Mouse (Mus musculus) thymus, postnatal 10 days (tissue): ENCODE data around the gene Psmd3.
"Not testable (repeated sequence)": the region's sequence is repeated elsewhere in the genome, so short reads cannot be mapped to it uniquely, and the experiment has no call there.

Experiments used
- DNase-seq, 2 experiments: peaks; one replicate each; pipeline ENCODE4 v3.0.0; 2021; ENCODE audit warnings: low spot score in 2 of 2

The Psmd3 gene

GRCm38 (mm10) chr11:98717904-98718303 lies 35.5 kb downstream of the Psmd3 start:
- peak in 1 of 2 experiments; percentile 61 for DNase-seq

- no peak for DNase-seq
Measured at GRCm38 (mm10) chr11:98720756-98721155, 38.4 kb downstream of the Psmd3 start.

- DNase-seq, result no peak
Measured at GRCm38 (mm10) chr11:98721458-98722226, 39.3 kb downstream of the Psmd3 start.

- no peak for DNase-seq
Measured at GRCm38 (mm10) chr11:98723098-98723497, 40.7 kb downstream of the Psmd3 start.

- DNase-seq, result no peak
Measured at GRCm38 (mm10) chr11:98725926-98726506, 43.7 kb downstream of the Psmd3 start.

GRCm38 (mm10) chr11:98729119-98729588 lies 46.8 kb downstream of the Psmd3 start, which contains the start of gene Med24:
Med24 (minus strand) TSS chr11:98729435.
- DNase-seq, result peak; percentile 77

GRCm38 (mm10) chr11:98730727-98731126 lies 48.4 kb downstream of the Psmd3 start:
- no peak for DNase-seq

- DNase-seq, result no peak
Measured at GRCm38 (mm10) chr11:98731134-98731533, 48.8 kb downstream of the Psmd3 start.

- no peak for DNase-seq
Measured at GRCm38 (mm10) chr11:98734020-98734419, 51.7 kb downstream of the Psmd3 start.

- DNase-seq, result no peak
Measured at GRCm38 (mm10) chr11:98735111-98735510, 52.8 kb downstream of the Psmd3 start.

- no peak for DNase-seq
Measured at GRCm38 (mm10) chr11:98736176-98736575, 53.8 kb downstream of the Psmd3 start.

GRCm38 (mm10) chr11:98737220-98737619 lies 54.9 kb downstream of the Psmd3 start:
- not testable (repeated sequence) for DNase-seq

GRCm38 (mm10) chr11:98738428-98738911 lies 56.1 kb downstream of the Psmd3 start:
- no peak for DNase-seq

- DNase-seq, result no peak
Measured at GRCm38 (mm10) chr11:98738925-98739324, 56.6 kb downstream of the Psmd3 start.

GRCm38 (mm10) chr11:98740026-98740392 lies 57.7 kb downstream of the Psmd3 start:
- DNase-seq, result no peak

- peak in 1 of 2 experiments; percentile 32 for DNase-seq
Measured at GRCm38 (mm10) chr11:98740393-98741050, 58.2 kb downstream of the Psmd3 start, which contains the start of gene Thra. Thra (plus strand) TSS chr11:98740638.

- DNase-seq, result no peak
Measured at GRCm38 (mm10) chr11:98741051-98741620, 58.8 kb downstream of the Psmd3 start.

- DNase-seq, result peak; percentile 60 to 77
Measured at GRCm38 (mm10) chr11:98741622-98742396, 59.5 kb downstream of the Psmd3 start.

GRCm38 (mm10) chr11:98742397-98743291 lies 60.3 kb downstream of the Psmd3 start:
- no peak for DNase-seq

GRCm38 (mm10) chr11:98743655-98744345 lies 61.4 kb downstream of the Psmd3 start:
- no peak for DNase-seq
